Mouse (Mus musculus) kidney, embryonic 15.5 days (tissue): ENCODE measurements at regions not wholly inside any gene's neighbourhood (a gene's known extent, or its start where the extent isn't known, plus 50 kb on each side); places are given as distances from the start of the nearest gene placed in this dataset.
A peak's percentile ranks its signal among the peaks of the same experiment; 100 is the strongest.

ENCODE experiments used
- ATAC-seq: fragments of 200-750 bp; cut with Nextera tagmentation; replicated peaks from 2 replicates; pipeline ENCODE4 v1.8.0; 2017; ENCODE audit warnings: moderate TSS enrichment; ENCODE audit not compliant: low FRiP score
- H3K27ac ChIP-seq: fragments of 300-500 bp; sonication (generic); 2 replicates; pipeline ENCODE4 v1.5.1; 2015; ENCODE audit warnings: mild to moderate bottlenecking, inconsistent platforms
- H3K27me3 ChIP-seq: fragments of 300-500 bp; sonication (generic); 2 replicates; pipeline ENCODE4 v1.6.1; 2015; ENCODE audit warnings: inconsistent platforms
- H3K36me3 ChIP-seq: fragments of 300-500 bp; sonication (generic); 2 replicates; pipeline ENCODE4 v1.6.1; 2015; ENCODE audit warnings: inconsistent platforms
- H3K4me1 ChIP-seq: fragments of 300-500 bp; sonication (generic); 2 replicates; pipeline ENCODE4 v1.6.1; 2015; ENCODE audit warnings: inconsistent platforms
- H3K4me2 ChIP-seq: fragments of 300-500 bp; sonication (generic); 2 replicates; pipeline ENCODE4 v1.6.1; 2015; ENCODE audit warnings: moderate library complexity, mild to moderate bottlenecking, inconsistent platforms
- H3K4me3 ChIP-seq: fragments of 300-500 bp; sonication (generic); replicated peaks from 2 replicates; pipeline ENCODE4 v1.5.1; 2015; ENCODE audit warnings: mild to moderate bottlenecking, inconsistent platforms
- H3K9ac ChIP-seq: fragments of 300-500 bp; sonication (generic); 2 replicates; pipeline ENCODE4 v1.6.1; 2015; ENCODE audit warnings: mild to moderate bottlenecking, inconsistent platforms
- H3K9me3 ChIP-seq: fragments of 300-500 bp; sonication (generic); replicated peaks from 2 replicates; pipeline ENCODE4 v1.6.1; 2016; ENCODE audit warnings: inconsistent platforms
- WGBS: fragments of 180-500 bp; shearing (Covaris S2); methylation state at CpG from one replicate; pipeline ENCODE4 v1.1.7; 2015; ENCODE audit warnings: mixed read lengths; 5-methylcytosine and 5-hydroxymethylcytosine counted together

- whole genome bisulfite sequencing = 80% methylated on average over 8 of the region's 8 CpGs
- H3K36me3 ChIP-seq = no peaks in the 10 kb centered on the region
- no peak for ATAC-seq
- H3K4me1 ChIP-seq = no peaks in the 10 kb centered on the region
- H3K4me3 ChIP-seq = no peak overlapping the region
- H3K27ac ChIP-seq = no peak overlapping the region
- H3K9me3 ChIP-seq = no peaks in the 10 kb centered on the region
- no peak overlapping the region for H3K9ac ChIP-seq
- no peaks in the 10 kb centered on the region for H3K27me3 ChIP-seq
- no peak overlapping the region for H3K4me2 ChIP-seq
Observed at GRCm38 (mm10) chr8:107642241-107642640, 54.0 kb upstream of the Psmd7 start.

- 79% methylated on average over 8 of the region's 8 CpGs for WGBS
- no peak for ATAC-seq
- H3K9ac ChIP-seq = no peak overlapping the region
Observed at GRCm38 (mm10) chr8:107647936-107648335, 59.7 kb upstream of the Psmd7 start.

GRCm38 (mm10) chr8:107650306-107650705 is 62.0 kb upstream of the Psmd7 start:
- Histone ChIP-seq H3K27ac (no peak overlapping the region), H3K27me3 (no peaks in the 10 kb centered on the region), H3K36me3 (no peaks in the 10 kb centered on the region), H3K9ac (no peak overlapping the region), H3K4me2 (no peak overlapping the region), H3K4me1 (no peaks in the 10 kb centered on the region), H3K4me3 (no peak overlapping the region), H3K9me3 (no peaks in the 10 kb centered on the region)
- 85% methylated on average over 9 of the region's 9 CpGs for WGBS
- no peak for ATAC-seq

More at GRCm38 (mm10) chr8:107647936-107648335, 59.7 kb upstream of the Psmd7 start:
- H3K4me1 ChIP-seq = no peaks in the 10 kb centered on the region
- H3K36me3 ChIP-seq = no peaks in the 10 kb centered on the region
- H3K9me3 ChIP-seq = no peaks in the 10 kb centered on the region
- H3K27me3 ChIP-seq = no peaks in the 10 kb centered on the region
- H3K4me2 ChIP-seq = no peak overlapping the region
- no peak overlapping the region for H3K4me3 ChIP-seq
- no peak overlapping the region for H3K27ac ChIP-seq

- Histone ChIP-seq H3K4me2 (no peak overlapping the region; the same call in 1 of the 2 replicates), H3K27me3 (no peaks in the 10 kb centered on the region), H3K4me3 (no peak overlapping the region), H3K36me3 (no peaks in the 10 kb centered on the region), H3K4me1 (no peaks in the 10 kb centered on the region), H3K9me3 (no peaks in the 10 kb centered on the region), H3K27ac (no peak overlapping the region), H3K9ac (no peak overlapping the region)
- no peak for ATAC-seq
- 89% methylated on average over 11 of the region's 11 CpGs for WGBS
Observed at GRCm38 (mm10) chr8:107651424-107651823, 63.2 kb upstream of the Psmd7 start.

- H3K27ac ChIP-seq = no peak overlapping the region
- peak overlapping the region; percentile 32; the same call in 1 of the 2 replicates for H3K4me2 ChIP-seq
- no peaks in the 10 kb centered on the region for H3K4me1 ChIP-seq
- H3K9ac ChIP-seq = no peak overlapping the region
- ATAC-seq = no peak
- no peaks in the 10 kb centered on the region for H3K27me3 ChIP-seq
- no peaks in the 10 kb centered on the region for H3K9me3 ChIP-seq
- H3K4me3 ChIP-seq = no peak overlapping the region
- 51% methylated on average over 8 of the region's 8 CpGs for WGBS
- no peaks in the 10 kb centered on the region for H3K36me3 ChIP-seq
Observed at GRCm38 (mm10) chr8:107652226-107652625, 64.0 kb upstream of the Psmd7 start.

- 89% methylated on average over 10 of the region's 10 CpGs for WGBS
Observed at GRCm38 (mm10) chr8:107653711-107654110, 65.4 kb upstream of the Psmd7 start.

GRCm38 (mm10) chr8:107656622-107657021 is 68.4 kb upstream of the Psmd7 start:
- Histone ChIP-seq H3K4me1 (no peaks in the 10 kb centered on the region), H3K36me3 (no peaks in the 10 kb centered on the region), H3K27me3 (no peaks in the 10 kb centered on the region), H3K9ac (no peak overlapping the region), H3K4me3 (no peak overlapping the region), H3K4me2 (no peak overlapping the region), H3K9me3 (no peaks in the 10 kb centered on the region), H3K27ac (no peak overlapping the region)
- 76% methylated on average over 5 of the region's 5 CpGs for WGBS
- ATAC-seq = no peak

More at GRCm38 (mm10) chr8:107653711-107654110, 65.4 kb upstream of the Psmd7 start:
- H3K27ac ChIP-seq = no peak overlapping the region
- H3K36me3 ChIP-seq = no peaks in the 10 kb centered on the region
- no peak overlapping the region for H3K9ac ChIP-seq
- H3K4me2 ChIP-seq = no peak overlapping the region
- no peaks in the 10 kb centered on the region for H3K27me3 ChIP-seq
- H3K4me3 ChIP-seq = no peak overlapping the region
- H3K9me3 ChIP-seq = no peaks in the 10 kb centered on the region
- no peaks in the 10 kb centered on the region for H3K4me1 ChIP-seq
- ATAC-seq = no peak

- Histone ChIP-seq H3K9ac (no peak overlapping the region), H3K36me3 (no peaks in the 10 kb centered on the region), H3K27me3 (no peaks in the 10 kb centered on the region), H3K27ac (no peak overlapping the region), H3K4me1 (no peaks in the 10 kb centered on the region), H3K4me2 (no peak overlapping the region), H3K9me3 (no peaks in the 10 kb centered on the region), H3K4me3 (no peak overlapping the region)
- 90% methylated on average over 4 of the region's 4 CpGs for WGBS
- ATAC-seq = no peak
Observed at GRCm38 (mm10) chr8:107657741-107658140, 69.5 kb upstream of the Psmd7 start.

- ATAC-seq = no peak
- no peak overlapping the region for H3K9ac ChIP-seq
- no peaks in the 10 kb centered on the region for H3K36me3 ChIP-seq
- H3K4me2 ChIP-seq = no peak overlapping the region
- H3K4me3 ChIP-seq = no peak overlapping the region
- no peak overlapping the region for H3K27ac ChIP-seq
- H3K9me3 ChIP-seq = no peaks in the 10 kb centered on the region
- no peaks in the 10 kb centered on the region for H3K27me3 ChIP-seq
- H3K4me1 ChIP-seq = no peaks in the 10 kb centered on the region
- 94% methylated on average over 6 of the region's 6 CpGs for WGBS
Observed at GRCm38 (mm10) chr8:107658386-107658785, 70.1 kb upstream of the Psmd7 start.

GRCm38 (mm10) chr8:107660624-107661023 is 72.4 kb upstream of the Psmd7 start:
- 91% methylated on average over 6 of the region's 6 CpGs for WGBS
- no peak overlapping the region for H3K27ac ChIP-seq
- no peak for ATAC-seq

GRCm38 (mm10) chr8:107669608-107670007 is 81.3 kb upstream of the Psmd7 start:
- WGBS = 77% methylated on average over 5 of the region's 5 CpGs
- no peaks in the 10 kb centered on the region for H3K4me1 ChIP-seq
- H3K9me3 ChIP-seq = no peaks in the 10 kb centered on the region
- no peak overlapping the region for H3K9ac ChIP-seq
- H3K4me3 ChIP-seq = no peak overlapping the region
- H3K27ac ChIP-seq = no peak overlapping the region
- no peaks in the 10 kb centered on the region for H3K27me3 ChIP-seq
- H3K4me2 ChIP-seq = no peak overlapping the region
- ATAC-seq = no peak
- H3K36me3 ChIP-seq = no peaks in the 10 kb centered on the region

More at GRCm38 (mm10) chr8:107660624-107661023, 72.4 kb upstream of the Psmd7 start:
- Histone ChIP-seq H3K4me1 (no peaks in the 10 kb centered on the region), H3K4me3 (no peak overlapping the region), H3K27me3 (no peaks in the 10 kb centered on the region), H3K36me3 (no peaks in the 10 kb centered on the region), H3K9ac (no peak overlapping the region), H3K4me2 (no peak overlapping the region), H3K9me3 (no peaks in the 10 kb centered on the region)

GRCm38 (mm10) chr8:107671471-107671870 is 83.2 kb upstream of the Psmd7 start:
- H3K27me3 ChIP-seq = no peaks in the 10 kb centered on the region
- H3K36me3 ChIP-seq = no peaks in the 10 kb centered on the region
- no peak overlapping the region for H3K9ac ChIP-seq
- H3K27ac ChIP-seq = no peak overlapping the region
- ATAC-seq = no peak
- H3K4me3 ChIP-seq = no peak overlapping the region
- 47% methylated on average over 8 of the region's 8 CpGs for WGBS
- H3K4me2 ChIP-seq = no peak overlapping the region
- H3K4me1 ChIP-seq = no peaks in the 10 kb centered on the region
- H3K9me3 ChIP-seq = no peaks in the 10 kb centered on the region

GRCm38 (mm10) chr8:107672691-107673090 is 84.4 kb upstream of the Psmd7 start:
- Histone ChIP-seq H3K36me3 (no peaks in the 10 kb centered on the region), H3K4me1 (no peaks in the 10 kb centered on the region), H3K9ac (no peak overlapping the region), H3K27me3 (no peaks in the 10 kb centered on the region), H3K27ac (no peak overlapping the region), H3K4me2 (no peak overlapping the region), H3K4me3 (no peak overlapping the region), H3K9me3 (no peaks in the 10 kb centered on the region)
- no peak for ATAC-seq
- 87% methylated on average over 6 of the region's 6 CpGs for WGBS
